Mouse (Mus musculus): ENCODE results near the gene Mrps36. TPM values are rescaled to one million over a fixed set of nuclear protein-coding genes. Genes with fewer than 3 reads are reported as not detected.
"Not testable (repeated sequence)": the region's sequence is repeated elsewhere in the genome, so short reads cannot be mapped to it uniquely, and the experiment has no call there.

The Mrps36 gene
- total RNA-seq (2017), result 59.3 and 61.7 TPM in 2 replicates

DNA sequence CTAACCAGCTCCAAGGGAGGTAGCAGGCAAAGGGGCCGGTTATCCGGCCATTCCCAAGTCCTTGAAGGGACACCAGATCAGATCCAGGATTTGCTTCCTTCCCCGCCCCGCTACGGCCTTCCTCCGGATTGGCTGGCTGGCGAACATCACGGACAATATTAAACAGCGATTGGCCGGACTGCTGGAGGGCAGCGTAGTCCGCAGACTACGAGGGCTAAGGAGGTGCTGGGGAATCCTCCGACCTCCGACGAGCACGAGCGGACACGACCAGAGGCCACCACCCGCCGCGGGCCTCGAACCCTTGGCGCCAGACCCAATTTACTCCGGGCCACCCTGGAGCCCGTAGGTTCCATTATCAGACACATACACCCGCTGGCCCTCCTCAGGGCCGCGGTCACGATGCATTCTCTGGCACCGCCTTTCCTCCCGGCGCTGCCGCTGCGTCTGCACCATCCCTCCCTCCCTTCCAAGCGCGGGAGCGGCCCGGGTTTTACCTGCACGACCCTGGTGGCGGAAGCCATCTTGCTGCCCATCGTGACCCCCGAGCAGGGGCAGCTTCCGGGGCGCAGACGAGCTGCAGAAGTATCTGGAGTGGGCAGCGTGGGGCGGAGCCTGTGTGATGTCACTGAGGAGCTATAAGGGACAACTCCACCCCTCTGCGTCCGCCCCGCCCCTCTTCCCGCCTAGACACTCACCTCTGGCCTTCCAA is at the start of gene Mrps36:
Gene Mrps36 (minus strand): TSS at position 624 of the 709 bp plus-strand sequence.
- peak; percentile 90 for ATAC-seq (replicated peaks; ENCODE audit: low read depth, poor library complexity, severe bottlenecking)

DNA sequence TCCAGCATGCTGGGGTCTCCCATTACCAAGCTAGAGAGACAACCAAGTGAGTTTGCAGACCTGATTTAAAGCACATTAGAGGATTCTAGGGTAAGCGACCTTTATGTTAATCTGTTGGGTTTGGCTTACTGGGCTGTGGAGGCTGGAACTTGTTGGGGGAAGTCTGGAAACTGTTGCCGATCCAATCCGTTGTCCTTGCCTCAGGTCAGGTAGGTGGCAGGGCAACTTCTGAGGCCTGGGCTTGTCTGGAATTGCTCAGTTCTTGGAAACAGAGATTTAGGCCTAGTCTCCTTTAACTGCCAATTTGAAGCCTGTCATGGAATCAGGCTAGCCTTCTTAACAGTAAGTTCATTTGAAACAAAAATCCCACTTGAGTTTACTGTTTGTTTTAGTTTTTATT is 44.6 kb upstream of the Mrps36 start:
- ATAC-seq (replicated peaks; ENCODE audit: low read depth, poor library complexity, severe bottlenecking), result no peak

DNA sequence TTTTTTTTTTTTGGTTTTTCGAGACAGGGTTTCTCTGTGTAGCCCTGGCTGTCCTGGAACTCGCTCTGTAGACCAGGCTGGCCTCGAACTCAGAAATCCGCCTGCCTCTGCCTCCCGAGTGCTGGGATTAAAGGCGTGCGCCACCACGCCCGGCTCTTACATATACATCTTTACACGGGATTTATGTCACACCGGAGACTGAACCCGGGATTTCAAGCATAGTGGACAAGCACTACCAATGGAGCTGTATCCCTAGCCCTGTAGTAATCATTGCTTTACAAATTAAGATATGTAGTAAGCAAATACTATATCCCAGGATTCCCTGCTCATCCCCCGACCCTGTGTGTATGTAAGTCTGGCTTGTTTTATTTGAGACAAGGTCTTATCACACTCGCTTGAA is 43.6 kb upstream of the Mrps36 start:
- not testable (repeated sequence) for ATAC-seq (replicated peaks; ENCODE audit: low read depth, poor library complexity, severe bottlenecking)

DNA sequence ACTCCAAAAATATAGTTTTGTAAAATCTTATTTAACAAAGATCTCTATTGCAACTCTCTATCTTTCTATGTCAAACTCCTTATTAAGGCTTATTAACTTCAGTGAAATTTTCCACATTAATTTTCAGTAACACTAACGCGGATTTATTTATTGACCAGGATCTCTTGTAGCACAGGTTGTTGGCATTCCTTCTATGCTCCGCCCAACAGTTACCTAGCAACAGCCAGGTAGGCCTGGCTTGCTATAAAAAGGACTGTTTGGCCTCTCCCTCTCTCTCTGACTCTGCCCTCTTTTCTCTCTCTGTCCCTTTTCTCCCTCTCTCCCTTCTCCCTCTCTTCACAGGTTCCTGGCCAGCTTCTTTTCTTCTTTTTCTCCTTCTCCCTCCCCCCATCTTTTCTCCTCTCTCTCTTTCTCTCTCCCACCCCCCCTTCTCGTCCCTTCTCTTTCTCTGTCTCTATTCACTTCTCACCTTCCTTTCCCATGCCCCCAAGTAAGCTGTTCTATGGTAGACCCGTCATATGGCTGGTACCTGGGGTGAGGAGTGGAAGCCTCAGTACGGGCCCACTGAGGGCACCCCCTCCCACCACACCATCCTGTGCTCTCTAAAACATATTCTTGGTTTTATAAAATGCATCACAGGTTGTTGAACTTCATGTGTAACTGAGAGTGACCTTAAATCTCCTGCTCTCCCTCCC is 43.0 kb upstream of the Mrps36 start:
- ATAC-seq (replicated peaks; ENCODE audit: low read depth, poor library complexity, severe bottlenecking), result no peak

DNA sequence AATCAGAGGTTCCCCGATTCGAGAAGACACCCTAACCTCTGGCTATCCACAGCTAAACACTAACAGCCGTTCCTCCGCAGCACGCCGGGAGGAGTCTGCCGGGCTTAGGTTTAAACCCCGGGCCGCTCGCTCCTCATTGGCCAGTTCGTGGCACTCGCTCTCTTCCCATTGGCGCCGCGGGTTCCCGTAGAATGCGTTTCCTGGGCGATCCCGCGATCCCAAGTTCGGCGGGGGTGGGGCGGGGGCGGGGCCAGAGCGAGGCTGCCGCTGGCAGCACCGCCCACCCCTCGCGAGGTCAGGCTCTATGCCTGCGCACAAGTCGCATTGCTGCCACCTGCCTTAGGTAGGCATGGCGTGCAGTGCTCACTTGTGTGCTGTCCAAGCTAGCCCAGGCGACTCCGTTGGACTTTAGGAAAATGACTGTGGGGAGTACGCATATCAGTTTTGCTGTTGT is 42.0 kb upstream of the Mrps36 start, which contains the start of gene Ccnb1:
Gene Ccnb1 (minus strand): TSS at position 157 of the 454 bp plus-strand sequence.
- ATAC-seq (replicated peaks; ENCODE audit: low read depth, poor library complexity, severe bottlenecking), result peak; percentile 97

DNA sequence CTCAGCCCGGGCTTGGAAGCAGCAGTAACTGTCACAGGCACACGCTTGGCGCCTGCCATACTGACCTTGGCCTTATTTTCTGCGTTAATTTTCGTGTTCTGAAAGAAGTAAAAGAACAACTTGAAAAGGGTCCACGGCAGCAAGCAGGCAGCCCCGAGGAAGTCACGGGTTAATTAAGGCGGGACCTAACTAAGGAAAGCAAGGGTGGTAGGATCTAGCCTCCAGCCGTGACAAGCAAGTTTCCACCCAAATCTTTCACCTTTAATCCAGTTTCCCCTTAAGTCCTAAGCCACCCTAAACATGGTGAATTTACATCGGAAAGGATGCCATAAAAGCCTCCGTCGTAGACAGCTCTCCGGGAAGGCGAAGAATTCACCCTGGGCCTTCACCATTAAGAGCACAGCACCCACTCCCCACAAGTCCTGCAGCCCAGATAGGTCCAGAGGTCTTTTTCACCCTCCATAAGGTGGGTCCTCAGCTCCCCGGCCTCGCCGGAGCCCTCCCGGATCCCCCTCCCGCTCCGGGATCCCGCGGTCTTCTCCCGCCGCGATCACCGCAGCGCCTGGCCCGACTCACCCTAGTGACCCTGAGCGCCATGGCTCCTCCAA is 41.5 kb upstream of the Mrps36 start:
- peak; percentile 48 for ATAC-seq (replicated peaks; ENCODE audit: low read depth, poor library complexity, severe bottlenecking)

DNA sequence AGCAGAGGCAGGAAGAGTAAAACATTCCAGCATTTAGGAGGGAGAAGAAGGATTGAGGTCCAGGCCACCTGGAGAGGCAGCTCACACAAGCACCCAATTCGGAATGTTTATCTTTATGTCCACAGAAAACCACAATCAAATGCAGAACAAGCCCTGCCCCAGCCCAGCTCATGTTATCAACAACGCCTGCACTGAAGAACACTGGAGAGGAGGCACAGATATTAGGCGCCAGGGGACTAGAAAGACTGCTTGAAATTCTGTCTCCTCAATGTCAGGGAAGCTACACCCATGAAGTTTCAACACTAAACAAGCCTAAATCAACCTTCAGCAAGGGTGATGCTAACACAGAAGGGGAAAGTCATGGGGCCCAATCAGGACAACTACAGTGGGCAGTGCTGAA is 33.0 kb upstream of the Mrps36 start:
- peak; percentile 63 for ATAC-seq (replicated peaks; ENCODE audit: low read depth, poor library complexity, severe bottlenecking)

DNA sequence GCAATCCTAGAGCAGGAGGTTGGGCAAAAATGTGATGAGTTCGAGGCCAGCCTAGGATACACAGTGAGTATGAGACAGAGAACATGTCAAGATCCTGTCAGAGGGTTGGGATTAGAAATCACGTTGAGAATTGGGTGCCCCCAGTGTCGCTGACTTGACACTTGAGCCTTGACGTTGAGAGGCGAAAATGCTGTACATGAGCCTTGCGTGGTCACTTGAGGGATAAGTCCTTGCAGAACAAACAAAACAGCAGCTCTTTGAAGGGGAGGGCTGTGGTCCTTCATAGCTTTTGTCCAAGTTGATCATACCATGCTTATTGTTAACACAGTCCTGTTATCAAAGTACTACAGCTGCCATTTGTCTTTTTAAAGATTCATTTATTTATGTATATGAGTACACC is 32.3 kb upstream of the Mrps36 start:
- no peak for ATAC-seq (replicated peaks; ENCODE audit: low read depth, poor library complexity, severe bottlenecking)

DNA sequence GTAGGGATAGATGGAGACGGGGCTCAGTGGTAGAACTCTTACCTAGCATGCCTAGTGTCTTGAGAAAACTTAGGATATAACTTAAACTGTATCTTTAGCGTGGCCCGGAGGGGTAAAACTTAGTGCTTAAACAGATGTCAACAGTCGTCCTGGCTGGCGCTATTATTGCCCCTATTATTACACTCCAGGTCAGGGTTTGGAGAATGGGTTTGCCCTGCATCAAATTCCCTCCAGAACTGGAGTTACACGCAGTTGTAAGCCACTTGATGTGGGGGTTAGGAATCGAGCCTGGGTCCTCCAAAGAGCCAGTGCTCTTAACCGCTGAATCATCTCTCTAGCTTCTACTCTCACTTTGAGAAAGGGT is 31.6 kb upstream of the Mrps36 start:
- ATAC-seq (replicated peaks; ENCODE audit: low read depth, poor library complexity, severe bottlenecking), result no peak

DNA sequence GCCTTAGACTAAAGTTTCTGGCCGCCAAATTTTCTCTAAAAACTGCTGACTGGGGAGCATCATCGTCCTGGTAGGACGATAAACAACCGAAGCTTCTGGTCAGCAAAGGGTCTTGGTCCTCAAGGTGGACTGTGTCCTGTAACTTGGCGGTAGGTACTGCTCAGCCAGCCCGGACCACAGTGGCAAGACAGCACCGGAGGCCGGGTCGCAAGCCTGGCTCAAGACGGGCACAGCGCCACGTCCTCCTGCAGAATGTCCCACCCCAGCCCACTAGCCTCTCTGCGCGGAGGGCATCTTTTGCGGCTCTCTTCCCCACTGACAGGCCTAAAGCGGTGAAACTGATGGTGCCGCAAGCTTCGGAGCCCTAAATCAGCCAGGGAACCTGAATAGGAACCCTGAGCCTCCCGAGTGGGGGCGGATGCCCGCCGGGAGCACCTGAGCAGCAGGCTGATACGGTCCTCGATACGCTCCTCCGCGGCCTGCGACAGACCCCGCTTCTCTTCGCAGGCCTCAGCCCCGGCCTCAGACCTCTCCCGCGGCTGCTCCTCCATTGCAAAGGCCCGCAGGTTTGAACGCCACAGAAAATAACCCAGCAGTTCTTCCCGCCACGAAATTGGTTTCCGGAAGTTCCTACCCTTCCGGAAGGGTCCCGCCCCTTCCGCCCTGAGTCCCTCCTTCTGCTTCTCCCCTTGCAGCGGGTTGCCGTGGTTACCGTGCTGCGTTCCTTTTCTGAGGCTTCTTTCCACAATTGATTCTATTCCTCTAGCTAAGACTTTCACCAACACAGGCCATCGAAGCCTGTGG is 31.0 kb upstream of the Mrps36 start, which contains the start of gene Cenph:
Gene Cenph (minus strand): TSS at position 648 of the 804 bp plus-strand sequence.
- ATAC-seq (replicated peaks; ENCODE audit: low read depth, poor library complexity, severe bottlenecking), result peak; percentile 94

DNA sequence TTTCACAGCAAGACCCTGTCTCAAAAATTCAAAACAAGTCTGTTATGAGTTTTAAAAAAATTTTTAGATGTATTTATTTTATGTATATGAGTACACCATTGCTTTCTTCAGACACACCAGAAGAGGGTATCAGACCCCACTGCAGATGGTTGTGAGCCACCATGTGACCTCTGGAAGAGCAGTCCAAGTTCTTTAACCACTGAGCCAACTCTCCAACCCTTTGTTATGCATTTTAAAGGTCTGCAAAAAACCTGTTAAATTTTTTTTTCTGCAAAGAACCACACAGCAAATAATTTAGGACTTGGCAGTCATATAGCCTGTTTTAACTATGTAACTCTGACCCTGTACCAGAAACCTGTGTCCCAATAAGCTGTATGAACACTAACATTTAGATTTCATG is 30.2 kb upstream of the Mrps36 start:
- ATAC-seq (replicated peaks; ENCODE audit: low read depth, poor library complexity, severe bottlenecking), result no peak

DNA sequence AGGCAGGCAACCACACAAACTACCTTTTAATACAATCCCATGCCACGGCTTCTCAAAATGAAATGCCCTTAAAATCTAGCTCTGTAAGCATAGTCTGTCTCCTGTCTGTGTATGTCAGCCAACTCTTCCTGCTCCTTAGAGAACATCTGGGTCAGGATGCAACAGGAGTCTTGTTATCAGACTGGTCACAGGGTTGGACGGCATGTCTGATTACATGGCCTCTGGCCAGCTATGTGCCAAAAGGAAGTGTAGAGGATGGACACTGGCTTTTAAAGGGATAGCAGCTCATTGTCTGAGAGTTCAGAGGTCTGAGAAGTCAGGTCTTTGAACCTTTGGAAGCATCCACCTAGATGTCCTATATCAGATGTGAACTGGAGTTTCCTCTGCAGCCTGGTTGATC is 10.9 kb upstream of the Mrps36 start:
- no peak for ATAC-seq (replicated peaks; ENCODE audit: low read depth, poor library complexity, severe bottlenecking)

DNA sequence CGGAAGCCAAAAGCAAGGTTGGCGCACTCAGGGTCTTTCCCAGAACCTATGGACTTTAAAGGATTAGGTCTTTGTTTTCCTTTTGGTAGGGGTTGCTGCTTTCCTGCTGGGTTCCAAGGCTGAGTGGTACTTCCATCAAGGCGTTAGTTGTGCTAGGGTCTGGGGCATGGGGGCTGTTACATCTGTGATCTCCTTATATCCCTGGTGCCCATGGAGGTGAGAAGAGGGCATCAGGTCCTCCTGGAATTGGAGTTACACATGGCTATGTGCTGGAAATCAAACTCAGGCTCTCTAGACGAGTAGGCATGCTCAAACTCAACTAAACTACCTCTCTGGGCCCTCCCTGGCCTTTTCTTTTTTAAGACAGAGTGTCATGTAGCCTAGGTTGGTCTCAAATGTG is 9.7 kb upstream of the Mrps36 start:
- no peak for ATAC-seq (replicated peaks; ENCODE audit: low read depth, poor library complexity, severe bottlenecking)

DNA sequence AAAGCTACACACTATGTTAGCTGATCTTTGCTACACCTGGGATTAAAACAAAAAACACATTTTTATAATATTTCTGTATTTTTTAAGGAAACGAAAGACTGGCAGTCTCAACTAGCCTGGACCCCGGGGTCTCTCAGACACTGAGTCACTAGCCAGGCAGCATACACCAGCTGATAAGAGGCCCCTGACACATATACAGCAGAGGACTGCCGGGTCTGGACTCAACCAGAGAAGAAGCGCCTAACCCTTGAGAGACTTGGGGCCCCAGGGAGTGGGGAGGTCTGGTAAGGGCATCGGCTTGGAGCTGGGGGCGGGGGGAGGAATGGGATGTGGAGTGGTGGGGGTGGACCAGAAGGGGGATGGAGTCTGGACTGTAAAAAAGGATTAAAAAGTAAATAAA is 8.6 kb upstream of the Mrps36 start:
- ATAC-seq (replicated peaks; ENCODE audit: low read depth, poor library complexity, severe bottlenecking), result no peak

DNA sequence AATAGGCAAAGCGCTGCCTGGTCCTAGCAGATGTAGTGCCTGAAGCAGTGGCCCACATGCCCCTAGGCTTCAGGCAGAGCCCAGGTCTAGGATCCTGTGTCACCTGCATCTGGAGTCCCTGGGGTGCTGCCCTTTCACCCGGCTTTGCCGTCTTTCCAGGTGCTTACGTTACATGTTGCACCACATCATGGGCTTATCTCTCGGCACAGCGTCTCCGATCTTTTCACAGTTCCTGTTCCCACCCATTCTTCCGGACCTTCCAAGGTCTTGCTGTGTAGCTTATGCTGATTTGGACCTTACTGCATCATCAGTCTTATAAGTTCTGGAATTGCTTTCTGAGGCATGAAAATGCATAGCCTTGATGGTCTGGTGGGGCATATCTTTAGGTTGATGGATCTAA is 8.1 kb upstream of the Mrps36 start:
- no peak for ATAC-seq (replicated peaks; ENCODE audit: low read depth, poor library complexity, severe bottlenecking)

DNA sequence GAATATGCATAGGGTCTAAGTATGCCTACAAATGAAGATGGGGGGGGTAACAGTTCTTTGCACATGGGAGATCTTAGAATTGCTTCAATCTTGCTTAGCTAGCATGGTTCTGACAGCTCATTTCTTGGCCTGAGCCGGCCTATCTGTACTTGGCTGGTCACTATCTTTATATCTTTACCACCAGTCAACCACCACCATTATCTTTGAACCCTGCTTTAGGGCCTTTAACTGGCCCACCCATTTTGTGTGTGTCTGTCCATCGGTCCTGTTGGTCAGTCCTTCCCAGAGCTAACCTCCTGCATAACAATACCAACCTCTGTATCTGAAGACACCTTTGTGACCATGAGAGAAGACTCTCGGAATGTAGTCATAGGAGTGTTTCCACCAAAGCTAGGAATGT is 6.9 kb upstream of the Mrps36 start:
- no peak for ATAC-seq (replicated peaks; ENCODE audit: low read depth, poor library complexity, severe bottlenecking)

DNA sequence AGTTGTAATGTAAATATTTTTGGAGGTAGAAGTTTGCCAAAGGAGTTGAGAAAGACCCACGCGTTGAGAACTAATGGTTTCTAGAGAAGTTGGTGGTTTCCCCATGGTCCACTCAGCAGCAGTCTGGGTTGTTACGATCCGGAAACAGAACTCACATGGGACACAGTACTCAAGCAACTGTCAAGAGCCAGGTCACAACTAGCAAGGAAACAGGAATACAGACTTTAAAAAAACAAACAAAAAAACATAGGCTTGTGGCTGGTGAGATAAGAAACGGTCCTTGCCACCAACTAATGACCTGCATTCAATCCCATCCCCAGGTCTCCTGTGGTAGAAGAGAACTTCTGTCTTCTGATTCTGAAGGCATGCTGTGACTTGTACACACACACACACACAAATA is 6.3 kb upstream of the Mrps36 start:
- peak; percentile 69 for ATAC-seq (replicated peaks; ENCODE audit: low read depth, poor library complexity, severe bottlenecking)

DNA sequence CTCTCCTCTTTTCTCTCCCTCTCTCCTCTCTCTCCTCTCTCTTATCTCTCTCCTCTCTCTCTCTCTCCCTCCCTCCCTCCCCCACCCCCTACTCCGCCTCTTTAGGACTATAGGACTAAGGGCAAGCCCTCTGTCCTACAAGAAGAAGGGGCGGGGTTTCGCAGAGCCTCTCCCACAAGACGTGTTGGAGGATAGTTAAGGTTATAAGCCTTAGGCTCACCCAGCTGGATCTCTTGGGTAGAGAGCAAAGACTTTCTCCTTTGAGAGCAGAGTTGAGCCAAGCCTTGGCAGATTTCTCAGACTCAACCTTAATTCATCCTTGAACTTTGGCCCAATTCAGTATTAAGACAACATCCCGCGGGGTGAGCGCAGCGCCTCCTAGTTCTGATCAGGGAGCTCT is 4.2 kb upstream of the Mrps36 start:
- no peak for ATAC-seq (replicated peaks; ENCODE audit: low read depth, poor library complexity, severe bottlenecking)

DNA sequence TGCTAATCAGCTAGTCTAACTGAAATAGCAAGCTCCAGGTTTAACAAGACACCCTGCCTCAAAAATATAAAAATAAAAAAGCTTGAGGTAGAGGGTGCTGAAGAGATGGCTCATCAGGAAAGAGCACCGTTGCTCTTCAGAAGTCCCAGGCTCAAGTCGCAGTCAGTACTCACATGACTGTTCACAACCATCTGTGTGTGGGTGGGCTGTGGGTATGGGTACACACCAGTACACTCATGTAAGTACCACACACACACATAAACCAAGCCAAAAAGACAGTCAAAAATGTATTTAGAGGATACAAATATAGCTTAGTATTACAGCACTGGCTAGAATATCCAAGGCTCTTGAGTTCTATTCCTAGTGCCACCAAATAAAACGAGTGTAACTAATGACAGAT is 1.6 kb upstream of the Mrps36 start:
- no peak for ATAC-seq (replicated peaks; ENCODE audit: low read depth, poor library complexity, severe bottlenecking)

DNA sequence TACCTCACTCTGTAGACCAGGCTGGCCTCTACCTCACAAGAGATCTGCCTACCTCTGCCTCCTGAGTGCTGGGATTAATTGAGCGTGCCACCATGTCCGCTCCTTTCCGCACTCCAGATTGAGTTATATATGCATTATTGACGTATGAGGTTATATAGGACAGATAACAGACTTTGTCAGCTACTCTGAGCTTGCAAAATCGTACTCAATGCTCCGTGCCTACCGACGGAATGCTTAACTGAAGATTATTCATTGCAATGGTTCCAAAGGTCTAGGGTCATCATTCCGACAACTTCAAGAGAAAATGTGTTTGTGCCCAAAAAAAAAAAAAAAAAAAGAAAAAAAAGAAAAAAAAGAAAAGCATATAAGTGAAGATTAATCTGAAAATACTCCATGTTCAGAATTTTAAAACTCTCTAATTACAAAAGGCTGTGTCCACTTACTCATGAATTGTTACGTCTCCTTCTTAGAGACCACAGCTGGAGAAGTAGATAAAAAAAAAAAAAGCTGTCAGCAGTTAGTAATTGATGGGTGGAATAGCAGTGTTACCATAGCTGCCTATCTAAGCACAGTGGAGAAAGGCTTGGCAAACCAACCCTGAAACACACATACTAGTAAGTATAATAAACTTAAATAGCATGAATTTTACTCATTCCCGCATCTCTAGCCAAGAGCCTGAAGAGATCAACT is 968 bp downstream of the Mrps36 start:
- peak; percentile 49 for ATAC-seq (replicated peaks; ENCODE audit: low read depth, poor library complexity, severe bottlenecking)

All from common myeloid progenitor, adult 5-6 weeks (primary cell).